Mouse (Mus musculus) adrenal gland, adult (tissue): ENCODE results near the gene Prss42.

Experiments
- DNase-seq, 2 experiments: peaks; one replicate each; pipeline ENCODE4 v3.0.0; 2022 to 2023; ENCODE audit warnings: low spot score in 1 of 2; ENCODE audit not compliant: inconsistent age in 2 of 2

Gene Prss42

GRCm38 (mm10) chr9:110797866-110798265 lies at the start of gene Prss42:
TSS of gene Prss42 (plus strand) at chr9:110798166.
- no peak for DNase-seq

GRCm38 (mm10) chr9:110748451-110748850 lies 49.5 kb upstream of the Prss42 start:
- DNase-seq = no peak

GRCm38 (mm10) chr9:110750404-110751187 lies 47.4 kb upstream of the Prss42 start:
- DNase-seq = no peak

GRCm38 (mm10) chr9:110751412-110751811 lies 46.6 kb upstream of the Prss42 start:
- no peak for DNase-seq

- DNase-seq = no peak
Observed at GRCm38 (mm10) chr9:110752917-110753435, 45.0 kb upstream of the Prss42 start.

- no peak for DNase-seq
Observed at GRCm38 (mm10) chr9:110753773-110754172, 44.2 kb upstream of the Prss42 start.

- no peak for DNase-seq
Observed at GRCm38 (mm10) chr9:110757816-110758215, 40.1 kb upstream of the Prss42 start.

GRCm38 (mm10) chr9:110758605-110759004 lies 39.4 kb upstream of the Prss42 start:
- DNase-seq = peak; percentile 39 to 67

- peak; percentile 49 to 84 for DNase-seq
Observed at GRCm38 (mm10) chr9:110759265-110759664, 38.7 kb upstream of the Prss42 start.

- DNase-seq = no peak
Observed at GRCm38 (mm10) chr9:110760886-110761285, 37.1 kb upstream of the Prss42 start.

- no peak for DNase-seq
Observed at GRCm38 (mm10) chr9:110762763-110763162, 35.2 kb upstream of the Prss42 start.

- no peak for DNase-seq
Observed at GRCm38 (mm10) chr9:110763405-110763804, 34.6 kb upstream of the Prss42 start.

- DNase-seq = no peak
Observed at GRCm38 (mm10) chr9:110772336-110772735, 25.6 kb upstream of the Prss42 start.

- DNase-seq = no peak
Observed at GRCm38 (mm10) chr9:110774403-110775268, 23.3 kb upstream of the Prss42 start.

- no peak for DNase-seq
Observed at GRCm38 (mm10) chr9:110775269-110776022, 22.5 kb upstream of the Prss42 start.

- no peak for DNase-seq
Observed at GRCm38 (mm10) chr9:110778100-110778499, 19.9 kb upstream of the Prss42 start.

- DNase-seq = no peak
Observed at GRCm38 (mm10) chr9:110778559-110778958, 19.4 kb upstream of the Prss42 start.

- no peak for DNase-seq
Observed at GRCm38 (mm10) chr9:110779242-110779913, 18.6 kb upstream of the Prss42 start.

GRCm38 (mm10) chr9:110781256-110781721 lies 16.7 kb upstream of the Prss42 start:
- peak; percentile 95 to 98 for DNase-seq

GRCm38 (mm10) chr9:110781731-110782130 lies 16.2 kb upstream of the Prss42 start:
- DNase-seq = peak; percentile 91 to 98
